Mouse (Mus musculus): ENCODE results near the gene Maff. TPM values are rescaled to one million over a fixed set of nuclear protein-coding genes. Genes with fewer than 3 reads are reported as not detected.

The Maff gene
- total and polyA plus RNA-seq, 3 experiments: 9.2 to 15.4 (median 10.5) TPM

GRCm38 (mm10) chr15:79391447-79392093 is 45.1 kb downstream of the Maff start:
- dilution Hi-C loops (cut with MboI; ENCODE audit: extremely low pct_ligation_motif_present, extremely low pct_unique_long_range_greater_than_20kb, low sequenced_read_pairs) (no loop called here), in situ Hi-C loops (cut with MboI; ENCODE audit: low pct_ligation_motif_present, low pct_unique_long_range_greater_than_20kb, low sequenced_read_pairs) (no loop called here)
- Histone ChIP-seq H3K4me1 (ENCODE audit: control insufficient read depth in 1 of 2, insufficient read depth in 2 of 2) (peaks cover 13 to 48% of the 10 kb centered on the region in 2 experiments), H3K79me2 (replicated peaks; ENCODE audit: control insufficient read depth, extremely low read depth, insufficient read depth, poor library complexity, severe bottlenecking) (peaks cover 13% of the 10 kb centered on the region), H3K4me3 (replicated peaks in 1 of 3; ENCODE audit: low read depth in 2 of 3, low read length in 2 of 3, poor library complexity in 1 of 3) (no peak overlapping the region), H3K9me3 (replicated peaks; ENCODE audit: low read length) (no peaks in the 10 kb centered on the region), H3K27ac (ENCODE audit: insufficient read depth, low read depth) (no peak overlapping the region), H3K4me2 (ENCODE audit: insufficient read depth, low read depth, poor library complexity, severe bottlenecking) (no peak overlapping the region), H3K36me3 (replicated peaks in 1 of 2; ENCODE audit: control insufficient read depth in 1 of 2, insufficient read depth in 1 of 2, low read length in 1 of 2) (peaks cover 6 to 90% of the 10 kb centered on the region in 2 experiments), H3K9ac (ENCODE audit: insufficient read depth, low read depth) (no peak overlapping the region), H3K27me3 (replicated peaks) (no peaks in the 10 kb centered on the region)
- DNase-seq (ENCODE audit: extremely low read depth): no peak
- TF ChIP-seq BHLHE40 (IDR thresholded peaks at IDR 0.05; ENCODE audit: low read depth, low read length): no peak
- no peak for TF ChIP-seq GABPA (IDR thresholded peaks at IDR 0.05; ENCODE audit: insufficient replicate concordance, low read depth, low read length)
- TF ChIP-seq USF1 (IDR thresholded peaks at IDR 0.05; ENCODE audit: low read depth, low read length): no peak
- TF ChIP-seq JUN (IDR thresholded peaks at IDR 0.05; ENCODE audit: insufficient read depth, low read depth, low read length): no peak
- no peak for TF ChIP-seq MYC (IDR thresholded peaks at IDR 0.05; ENCODE audit: low read depth, low read length)
- no peak for TF ChIP-seq TCF12 (IDR thresholded peaks at IDR 0.05; ENCODE audit: low read depth, low read length)
- TF ChIP-seq NRF1 (IDR thresholded peaks at IDR 0.05; ENCODE audit: low read depth, low read length): no peak
- no peak for TF ChIP-seq NELFE (IDR thresholded peaks at IDR 0.05; ENCODE audit: low read depth, low read length)
- TF ChIP-seq IRF4 (IDR thresholded peaks at IDR 0.05; ENCODE audit: low read depth, low read length): no peak
- no peak for TF ChIP-seq UBTF (IDR thresholded peaks at IDR 0.05; ENCODE audit: low read depth, low read length)
- TF ChIP-seq ZMIZ1 (IDR thresholded peaks at IDR 0.05; ENCODE audit: low read depth, low read length): no peak
- no peak for TF ChIP-seq POLR2AphosphoS2 (IDR thresholded peaks at IDR 0.05; ENCODE audit: low read depth, low read length)

- peaks cover 18 to 56% of the 10 kb centered on the region in 2 experiments for H3K4me1 ChIP-seq (ENCODE audit: control insufficient read depth in 1 of 2, insufficient read depth in 2 of 2)
- no peaks in the 10 kb centered on the region for H3K27me3 ChIP-seq (replicated peaks)
- peaks cover 13% of the 10 kb centered on the region for H3K79me2 ChIP-seq (replicated peaks; ENCODE audit: control insufficient read depth, extremely low read depth, insufficient read depth, poor library complexity, severe bottlenecking)
- H3K27ac ChIP-seq (ENCODE audit: insufficient read depth, low read depth): no peak overlapping the region
- dilution Hi-C loops (cut with MboI; ENCODE audit: extremely low pct_ligation_motif_present, extremely low pct_unique_long_range_greater_than_20kb, low sequenced_read_pairs): no loop called here
- H3K9me3 ChIP-seq (replicated peaks; ENCODE audit: low read length): no peaks in the 10 kb centered on the region
- TF ChIP-seq CHD2 (IDR thresholded peaks at IDR 0.05; ENCODE audit: low read length) (no peak), MAZ (IDR thresholded peaks at IDR 0.05; ENCODE audit: low read depth, low read length) (no peak), JUND (conservative IDR thresholded peaks at IDR 0.05; ENCODE audit: low read depth, low read length) (no peak), MXI1 (IDR thresholded peaks at IDR 0.05; ENCODE audit: low read depth, low read length) (no peak), USF2 (conservative IDR thresholded peaks at IDR 0.05; ENCODE audit: low read depth, low read length) (no peak), GABPA (IDR thresholded peaks at IDR 0.05; ENCODE audit: insufficient replicate concordance, low read depth, low read length) (no peak), PAX5 (IDR thresholded peaks at IDR 0.05; ENCODE audit: low read length) (no peak), CTCF (conservative IDR thresholded peaks at IDR 0.05 in 1 of 2, IDR thresholded peaks at IDR 0.05 in 1 of 2; ENCODE audit: low read depth in 2 of 2, low read length in 2 of 2) (no peak), POLR2AphosphoS2 (IDR thresholded peaks at IDR 0.05; ENCODE audit: low read depth, low read length) (no peak), MYC (IDR thresholded peaks at IDR 0.05; ENCODE audit: low read depth, low read length) (no peak), CHD1 (IDR thresholded peaks at IDR 0.05; ENCODE audit: low read depth, low read length) (no peak), MAX (IDR thresholded peaks at IDR 0.05; ENCODE audit: low read length) (no peak), POLR2A (IDR thresholded peaks at IDR 0.05; ENCODE audit: low read depth, low read length) (no peak), IRF4 (IDR thresholded peaks at IDR 0.05; ENCODE audit: low read depth, low read length) (no peak), USF1 (IDR thresholded peaks at IDR 0.05; ENCODE audit: low read depth, low read length) (no peak), NELFE (IDR thresholded peaks at IDR 0.05; ENCODE audit: low read depth, low read length) (no peak), NRF1 (IDR thresholded peaks at IDR 0.05; ENCODE audit: low read depth, low read length) (no peak), JUN (IDR thresholded peaks at IDR 0.05; ENCODE audit: insufficient read depth, low read depth, low read length) (no peak), E2F4 (IDR thresholded peaks at IDR 0.05; ENCODE audit: insufficient replicate concordance, low read depth, low read length) (no peak), HCFC1 (IDR thresholded peaks at IDR 0.05; ENCODE audit: low read depth, low read length) (no peak)
- peaks cover 8 to 86% of the 10 kb centered on the region in 2 experiments for H3K36me3 ChIP-seq (replicated peaks in 1 of 2; ENCODE audit: control insufficient read depth in 1 of 2, insufficient read depth in 1 of 2, low read length in 1 of 2)
- in situ Hi-C loops (cut with MboI; ENCODE audit: low pct_ligation_motif_present, low pct_unique_long_range_greater_than_20kb, low sequenced_read_pairs): no loop called here
- no peak overlapping the region for H3K4me3 ChIP-seq (replicated peaks in 1 of 3; ENCODE audit: low read depth in 2 of 3, low read length in 2 of 3, poor library complexity in 1 of 3)
- no peak for DNase-seq (ENCODE audit: extremely low read depth)
- no peak overlapping the region for H3K9ac ChIP-seq (ENCODE audit: insufficient read depth, low read depth)
- no peak overlapping the region for H3K4me2 ChIP-seq (ENCODE audit: insufficient read depth, low read depth, poor library complexity, severe bottlenecking)
These were observed 46.1 kb downstream of the Maff start for GRCm38 (mm10) chr15:79392527-79392926.
